Mouse (Mus musculus) embryo, embryonic 10 days (tissue): ENCODE data around the gene Frg2f1.
A peak's percentile ranks its signal among the peaks of the same experiment; 100 is the strongest.

ENCODE experiments used
- DNase-seq: peaks from one replicate; pipeline ENCODE4 v3.0.0-alpha.2; 2015; ENCODE audit warnings: low spot score

The Frg2f1 gene

GRCm38 (mm10) chr4:119492291-119492932 lies 46.9 kb downstream of the Frg2f1 start, which contains the start of gene Rimkla:
Gene Rimkla (minus strand): TSS chr4:119492628.
- DNase-seq = peak; percentile 75

- DNase-seq = peak; percentile 67
Measured at GRCm38 (mm10) chr4:119490806-119491205, 48.5 kb downstream of the Frg2f1 start.

- DNase-seq = no peak
Measured at GRCm38 (mm10) chr4:119489666-119490065, 49.7 kb downstream of the Frg2f1 start.

- no peak for DNase-seq
Measured at GRCm38 (mm10) chr4:119484882-119485281, 54.4 kb downstream of the Frg2f1 start.

GRCm38 (mm10) chr4:119483051-119483450 lies 56.3 kb downstream of the Frg2f1 start:
- DNase-seq = peak; percentile 32
